Mouse (Mus musculus) hindbrain, embryonic 13.5 days (tissue): ENCODE results near the gene Tomm22. TPM values are rescaled to one million over a fixed set of nuclear protein-coding genes. Genes with fewer than 3 reads are reported as not detected.
"Not testable (repeated sequence)": the region's sequence is repeated elsewhere in the genome, so short reads cannot be mapped to it uniquely, and the experiment has no call there.

Experiments
- ATAC-seq: fragments of 200-750 bp; cut with Nextera tagmentation; 2 replicates; pipeline ENCODE4 v1.8.0; 2017; ENCODE audit warnings: moderate TSS enrichment; ENCODE audit not compliant: low FRiP score
- H3K27ac ChIP-seq: fragments of 300-500 bp; sonication (generic); 2 replicates; pipeline ENCODE4 v1.5.1; 2015; ENCODE audit warnings: inconsistent platforms, mild to moderate bottlenecking, moderate library complexity
- H3K27me3 ChIP-seq: fragments of 300-500 bp; sonication (generic); 2 replicates; pipeline ENCODE4 v1.6.1; 2015; ENCODE audit warnings: mild to moderate bottlenecking, inconsistent platforms
- H3K36me3 ChIP-seq: fragments of 300-500 bp; sonication (generic); 2 replicates; pipeline ENCODE4 v1.6.1; 2015; ENCODE audit warnings: mild to moderate bottlenecking, inconsistent platforms
- H3K4me1 ChIP-seq: fragments of 300-500 bp; sonication (generic); replicated peaks from 2 replicates; pipeline ENCODE4 v1.6.1; 2015; ENCODE audit warnings: inconsistent platforms
- H3K4me2 ChIP-seq: fragments of 300-500 bp; sonication (generic); 2 replicates; pipeline ENCODE4 v1.6.1; 2015; ENCODE audit warnings: inconsistent platforms, mild to moderate bottlenecking, moderate library complexity
- H3K4me3 ChIP-seq: fragments of 300-500 bp; sonication (generic); 2 replicates; pipeline ENCODE4 v1.5.1; 2015; ENCODE audit warnings: mild to moderate bottlenecking, inconsistent platforms
- H3K9ac ChIP-seq: fragments of 300-500 bp; sonication (generic); 2 replicates; pipeline ENCODE4 v1.6.1; 2015; ENCODE audit warnings: mild to moderate bottlenecking, inconsistent platforms
- H3K9me3 ChIP-seq: fragments of 300-500 bp; sonication (generic); 2 replicates; pipeline ENCODE4 v1.6.1; 2016; ENCODE audit warnings: inconsistent platforms
- WGBS: fragments of 180-500 bp; shearing (Covaris S2); methylation state at CpG from one replicate; pipeline ENCODE4 v1.1.7; 2015; 5-methylcytosine and 5-hydroxymethylcytosine counted together
- polyA plus RNA-seq: library from polyadenylated mRNA; unstranded; fragments of >200 nt; fragmentation: Nextera tagmentation; extraction: Ambion mirVana; gene quantifications from 2 replicates; pipeline ENCODE4 v1.2.1, GENCODE M21; 2015

Gene Tomm22
- polyA plus RNA-seq, 1 experiment from 2014 or later: 253 TPM

GRCm38 (mm10) chr15:79664666-79665065, 6.0 kb upstream of the Tomm22 start:
- ATAC-seq: no peak
- Histone ChIP-seq H3K4me1 (peaks cover 6% of the 10 kb centered on the region), H3K27me3 (no peaks in the 10 kb centered on the region), H3K36me3 (peaks cover 64% of the 10 kb centered on the region), H3K27ac (no peak overlapping the region), H3K9me3 (peaks cover 3% of the 10 kb centered on the region; the same call in 1 of the 2 replicates), H3K9ac (no peak overlapping the region), H3K4me3 (no peak overlapping the region), H3K4me2 (no peak overlapping the region)
- 96% methylated on average over 8 of the region's 8 CpGs for WGBS

- WGBS: 77% methylated on average over 10 of the region's 10 CpGs
Observed at GRCm38 (mm10) chr15:79669195-79669594, 1.5 kb upstream of the Tomm22 start.

DNA sequence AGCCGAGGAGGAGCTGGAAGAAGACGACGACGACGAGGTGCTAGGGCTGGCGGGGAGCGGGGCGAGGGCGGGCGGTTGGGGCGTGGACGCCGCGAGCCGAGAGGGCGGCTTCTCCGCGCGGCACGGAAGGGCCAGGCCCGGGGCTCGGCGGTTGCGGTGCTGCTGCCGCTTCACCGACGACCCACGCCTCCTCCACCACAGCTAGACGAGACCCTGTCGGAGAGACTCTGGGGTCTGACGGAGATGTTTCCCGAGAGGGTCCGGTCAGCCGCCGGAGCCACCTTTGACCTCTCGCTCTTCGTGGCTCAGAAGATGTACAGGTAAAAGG, 275 bp downstream of the Tomm22 start:
- H3K27me3 ChIP-seq: no peaks in the 10 kb centered on the region
- H3K4me1 ChIP-seq: peaks cover 7% of the 10 kb centered on the region
- peak overlapping the region; percentile 78 for H3K4me2 ChIP-seq
- peak overlapping the region; percentile 93 for H3K4me3 ChIP-seq
- H3K36me3 ChIP-seq: peaks cover 58% of the 10 kb centered on the region
- H3K9ac ChIP-seq: peak overlapping the region; percentile 86
- no peaks in the 10 kb centered on the region for H3K9me3 ChIP-seq
- H3K27ac ChIP-seq: peak overlapping the region; percentile 44; the same call in 1 of the 2 replicates
- ATAC-seq: peak; percentile 70
- under 1% methylated on average over 37 of the region's 37 CpGs for WGBS

More at GRCm38 (mm10) chr15:79669195-79669594, 1.5 kb upstream of the Tomm22 start:
- no peak for ATAC-seq
- no peaks in the 10 kb centered on the region for H3K27me3 ChIP-seq
- H3K4me1 ChIP-seq: peaks cover 7% of the 10 kb centered on the region
- no peaks in the 10 kb centered on the region for H3K9me3 ChIP-seq
- peaks cover 53% of the 10 kb centered on the region for H3K36me3 ChIP-seq
- H3K27ac ChIP-seq: no peak overlapping the region
- no peak overlapping the region for H3K4me2 ChIP-seq
- no peak overlapping the region for H3K9ac ChIP-seq
- no peak overlapping the region for H3K4me3 ChIP-seq

DNA sequence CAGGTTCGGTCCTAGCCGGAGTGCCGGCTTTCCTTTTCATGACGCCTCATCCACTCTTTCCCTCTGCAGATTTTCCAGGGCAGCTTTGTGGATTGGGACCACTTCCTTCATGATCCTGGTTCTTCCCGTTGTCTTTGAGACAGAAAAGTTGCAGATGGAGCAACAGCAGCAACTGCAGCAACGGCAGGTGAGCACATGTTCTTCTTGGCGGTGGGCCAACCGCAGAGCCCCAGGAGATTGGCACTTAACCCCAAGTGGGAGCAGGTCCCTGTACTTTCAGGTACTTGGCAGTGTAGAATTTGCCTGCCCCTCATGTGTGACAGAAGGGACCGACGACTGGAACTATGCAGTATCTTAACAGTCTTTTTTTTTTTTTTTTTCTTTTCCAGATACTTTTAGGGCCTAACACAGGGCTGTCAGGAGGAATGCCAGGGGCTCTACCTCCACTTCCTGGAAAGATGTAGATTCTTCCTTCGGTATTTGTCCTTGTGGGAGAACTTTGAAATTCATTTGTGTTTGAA, 1.2 kb downstream of the Tomm22 start:
- WGBS: 87% methylated on average over 11 of the region's 11 CpGs
- H3K36me3 ChIP-seq: peaks cover 58% of the 10 kb centered on the region
- not testable (repeated sequence) for H3K9ac ChIP-seq

GRCm38 (mm10) chr15:79677936-79678335, 7.3 kb downstream of the Tomm22 start:
- Histone ChIP-seq H3K9me3 (no peaks in the 10 kb centered on the region), H3K27ac (no peak overlapping the region), H3K9ac (no peak overlapping the region), H3K4me2 (no peak overlapping the region), H3K36me3 (peaks cover 46% of the 10 kb centered on the region), H3K4me3 (no peak overlapping the region), H3K27me3 (no peaks in the 10 kb centered on the region), H3K4me1 (peaks cover 21% of the 10 kb centered on the region)
- no peak for ATAC-seq
- WGBS: 83% methylated on average over 2 of the region's 2 CpGs

More for the DNA sequence above, 1.2 kb downstream of the Tomm22 start:
- H3K4me3 ChIP-seq: peak overlapping the region; percentile 93
- H3K27ac ChIP-seq, ATAC-seq, H3K4me1 ChIP-seq, H3K27me3 ChIP-seq, H3K9me3 ChIP-seq: not testable (repeated sequence)
- peak overlapping the region; percentile 78 for H3K4me2 ChIP-seq

DNA sequence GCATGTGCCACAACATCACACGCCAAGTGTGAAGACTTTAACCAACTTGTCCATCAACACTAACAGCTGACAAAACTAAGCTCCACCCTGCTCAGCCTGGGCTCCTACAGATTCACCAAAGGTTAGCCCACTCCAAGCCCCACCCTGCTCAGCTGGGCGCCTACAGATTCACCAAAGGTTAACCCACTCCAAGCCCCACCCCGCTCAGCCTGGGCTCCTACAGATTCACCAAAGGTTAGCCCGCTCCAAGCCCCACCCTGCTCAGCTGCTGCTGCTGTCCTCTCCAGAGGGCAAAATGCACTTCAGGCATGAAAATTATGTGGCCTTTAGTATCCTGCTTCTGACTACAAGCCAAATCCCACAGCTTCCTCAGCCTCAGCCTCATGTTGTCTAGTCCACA, 11.3 kb downstream of the Tomm22 start:
- WGBS: 90% methylated on average over 4 of the region's 4 CpGs

DNA sequence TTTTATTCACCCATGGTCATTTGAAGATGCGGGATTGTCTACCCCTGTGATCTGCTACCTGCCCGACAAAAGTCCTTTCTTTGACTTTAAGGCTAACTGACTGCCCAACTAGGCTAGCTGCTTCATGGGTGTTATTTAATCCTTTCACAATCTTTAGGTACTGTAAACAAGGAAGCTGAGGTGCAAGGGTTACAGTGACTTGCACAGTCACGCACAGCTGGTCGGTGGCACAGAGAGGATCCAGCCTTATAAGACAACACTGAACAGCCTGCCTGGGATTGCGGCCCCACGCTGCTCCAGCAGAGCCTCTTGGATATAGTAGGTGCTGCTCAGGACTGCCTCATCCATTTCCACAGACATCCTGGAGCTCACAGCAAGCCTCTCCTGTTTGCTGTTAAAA, 12.5 kb downstream of the Tomm22 start:
- WGBS: 88% methylated on average over 6 of the region's 6 CpGs
- no peak overlapping the region for H3K4me3 ChIP-seq
- peaks cover 59% of the 10 kb centered on the region for H3K4me1 ChIP-seq
- ATAC-seq: no peak
- H3K9ac ChIP-seq: 0 out of 2 replicates have a peak overlapping the region, but pooled peaks have one; percentile 96
- no peaks in the 10 kb centered on the region for H3K27me3 ChIP-seq
- H3K36me3 ChIP-seq: no peaks in the 10 kb centered on the region
- H3K9me3 ChIP-seq: no peaks in the 10 kb centered on the region
- no peak overlapping the region for H3K27ac ChIP-seq
- peak overlapping the region; percentile 82 for H3K4me2 ChIP-seq

More for the DNA sequence above, 11.3 kb downstream of the Tomm22 start:
- H3K9me3 ChIP-seq: no peaks in the 10 kb centered on the region
- H3K9ac ChIP-seq: no peak overlapping the region
- H3K4me1 ChIP-seq: peaks cover 58% of the 10 kb centered on the region
- ATAC-seq: no peak
- no peak overlapping the region for H3K4me3 ChIP-seq
- H3K27ac ChIP-seq: no peak overlapping the region
- H3K36me3 ChIP-seq: peaks cover 7% of the 10 kb centered on the region
- no peak overlapping the region for H3K4me2 ChIP-seq
- no peaks in the 10 kb centered on the region for H3K27me3 ChIP-seq

DNA sequence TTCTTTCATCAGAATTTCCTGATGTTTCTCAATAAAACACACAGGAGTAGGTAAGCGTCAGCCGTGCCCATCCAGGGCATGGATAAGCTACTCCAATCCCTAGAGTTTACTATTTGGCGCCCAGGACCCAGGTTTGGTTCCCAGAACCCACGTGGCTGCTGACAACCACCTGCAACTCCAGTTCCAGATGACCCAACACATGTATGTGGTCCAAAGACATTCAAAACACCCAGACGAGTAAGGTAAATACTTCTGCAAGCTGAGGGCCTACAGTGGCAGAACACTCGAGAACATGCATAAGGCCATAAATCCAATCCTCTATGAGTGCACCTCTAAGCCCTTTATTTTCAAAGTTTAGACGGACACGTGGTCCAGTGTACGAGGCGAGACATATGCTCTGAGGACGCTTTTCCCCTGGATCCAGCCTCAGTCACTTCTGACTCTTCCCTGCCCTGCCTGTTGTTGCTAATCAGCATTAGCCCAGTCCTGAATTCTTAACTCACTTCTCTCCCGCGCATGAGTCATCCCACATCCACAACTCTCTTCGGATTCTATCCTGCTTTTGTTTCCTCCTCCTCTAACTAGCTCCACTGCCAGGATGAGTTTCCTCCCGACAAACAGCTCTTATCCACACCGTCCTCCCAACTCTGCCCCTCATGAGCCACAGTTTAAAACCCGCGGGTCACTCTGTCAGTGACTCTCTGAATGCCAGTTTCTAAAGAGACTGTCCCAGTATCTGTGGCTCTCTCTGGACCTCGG, 13.2 kb downstream of the Tomm22 start:
- H3K9ac ChIP-seq: peak overlapping the region; percentile 96
- H3K9me3 ChIP-seq: no peaks in the 10 kb centered on the region
- H3K27me3 ChIP-seq: no peaks in the 10 kb centered on the region
- peak overlapping the region; percentile 82 for H3K4me2 ChIP-seq
- H3K4me1 ChIP-seq: peaks cover 64% of the 10 kb centered on the region
- ATAC-seq: no peak
- no peak overlapping the region for H3K27ac ChIP-seq
- H3K36me3 ChIP-seq: no peaks in the 10 kb centered on the region
- H3K4me3 ChIP-seq: peak overlapping the region; percentile 92
- 79% methylated on average over 19 of the region's 19 CpGs for WGBS

GRCm38 (mm10) chr15:79684616-79685015, 14.0 kb downstream of the Tomm22 start:
- peak overlapping the region; percentile 82 for H3K4me2 ChIP-seq
- H3K4me1 ChIP-seq: peaks cover 65% of the 10 kb centered on the region
- WGBS: 83% methylated on average over 6 of the region's 6 CpGs
- no peaks in the 10 kb centered on the region for H3K9me3 ChIP-seq
- no peaks in the 10 kb centered on the region for H3K36me3 ChIP-seq
- no peaks in the 10 kb centered on the region for H3K27me3 ChIP-seq
- peak overlapping the region; percentile 96 for H3K9ac ChIP-seq
- peak overlapping the region; percentile 92 for H3K4me3 ChIP-seq
- no peak for ATAC-seq
- H3K27ac ChIP-seq: no peak overlapping the region

- Histone ChIP-seq H3K27ac (no peak overlapping the region), H3K4me3 (peak overlapping the region; percentile 92), H3K36me3 (no peaks in the 10 kb centered on the region), H3K9ac (peak overlapping the region; percentile 96), H3K4me2 (peak overlapping the region; percentile 82), H3K9me3 (no peaks in the 10 kb centered on the region), H3K27me3 (no peaks in the 10 kb centered on the region), H3K4me1 (peaks cover 70% of the 10 kb centered on the region)
- ATAC-seq: no peak
- WGBS: 50% methylated on average over 6 of the region's 6 CpGs
Observed at GRCm38 (mm10) chr15:79685141-79685641, 14.5 kb downstream of the Tomm22 start.

- H3K9ac ChIP-seq: peak overlapping the region; percentile 96
- H3K9me3 ChIP-seq: no peaks in the 10 kb centered on the region
- H3K27me3 ChIP-seq: no peaks in the 10 kb centered on the region
- H3K4me3 ChIP-seq: peak overlapping the region; percentile 92
- H3K4me2 ChIP-seq: peak overlapping the region; percentile 82
- no peak overlapping the region for H3K27ac ChIP-seq
- no peak for ATAC-seq
- no peaks in the 10 kb centered on the region for H3K36me3 ChIP-seq
- peaks cover 64% of the 10 kb centered on the region for H3K4me1 ChIP-seq
- 15% methylated on average over 15 of the region's 15 CpGs for WGBS
Observed at GRCm38 (mm10) chr15:79686046-79686869, 15.6 kb downstream of the Tomm22 start.

DNA sequence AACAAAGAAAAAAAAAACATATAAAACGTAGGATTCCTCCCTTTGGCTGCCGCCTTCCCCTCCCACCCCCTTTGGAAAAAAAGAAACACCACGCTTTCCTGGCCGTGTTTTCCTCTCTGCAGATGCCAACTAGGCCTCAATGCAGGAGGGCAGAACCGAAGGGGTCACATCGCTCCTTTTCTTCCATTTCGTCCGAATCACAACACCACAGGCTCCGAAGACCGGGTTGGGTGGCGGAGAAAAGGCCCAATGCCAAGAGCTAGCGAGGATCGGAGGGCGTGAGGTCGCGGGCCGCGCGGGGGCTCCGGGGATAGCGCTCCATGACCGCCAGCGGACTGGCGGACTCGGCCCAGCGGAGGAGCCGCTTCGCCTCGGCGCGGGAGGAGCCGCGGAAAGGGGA, 16.5 kb downstream of the Tomm22 start:
- ATAC-seq: no peak
- H3K4me1 ChIP-seq: peaks cover 66% of the 10 kb centered on the region
- no peaks in the 10 kb centered on the region for H3K9me3 ChIP-seq
- peak overlapping the region; percentile 96 for H3K9ac ChIP-seq
- peak overlapping the region; percentile 82 for H3K4me2 ChIP-seq
- H3K36me3 ChIP-seq: no peaks in the 10 kb centered on the region
- H3K27ac ChIP-seq: peak overlapping the region; percentile 96
- peak overlapping the region; percentile 92 for H3K4me3 ChIP-seq
- no peaks in the 10 kb centered on the region for H3K27me3 ChIP-seq
- 0% methylated on average over 27 of the region's 33 CpGs for WGBS
